Mouse (Mus musculus) megakaryocyte, embryonic 14.5 days (primary cell): ENCODE measurements around the gene Pilra.

Experiments used
- FLI1 ChIP-seq: IDR thresholded peaks from 2 replicates; pipeline ENCODE4 v1.6.1; 2012; ENCODE audit warnings: low read length, inconsistent platforms, mixed read lengths
- GATA1 ChIP-seq: IDR thresholded peaks from 3 replicates; pipeline ENCODE4 v1.6.1; 2012; ENCODE audit warnings: mixed read lengths, low read length, inconsistent platforms, borderline replicate concordance

GRCm38 (mm10) chr5:137788946-137789531 lies 47.0 kb downstream of the Pilra start:
- TF ChIP-seq FLI1 (no peak), GATA1 (no peak)
